ENCODE assay signal across 1 mouse cellular context in the genomic region with DNA sequence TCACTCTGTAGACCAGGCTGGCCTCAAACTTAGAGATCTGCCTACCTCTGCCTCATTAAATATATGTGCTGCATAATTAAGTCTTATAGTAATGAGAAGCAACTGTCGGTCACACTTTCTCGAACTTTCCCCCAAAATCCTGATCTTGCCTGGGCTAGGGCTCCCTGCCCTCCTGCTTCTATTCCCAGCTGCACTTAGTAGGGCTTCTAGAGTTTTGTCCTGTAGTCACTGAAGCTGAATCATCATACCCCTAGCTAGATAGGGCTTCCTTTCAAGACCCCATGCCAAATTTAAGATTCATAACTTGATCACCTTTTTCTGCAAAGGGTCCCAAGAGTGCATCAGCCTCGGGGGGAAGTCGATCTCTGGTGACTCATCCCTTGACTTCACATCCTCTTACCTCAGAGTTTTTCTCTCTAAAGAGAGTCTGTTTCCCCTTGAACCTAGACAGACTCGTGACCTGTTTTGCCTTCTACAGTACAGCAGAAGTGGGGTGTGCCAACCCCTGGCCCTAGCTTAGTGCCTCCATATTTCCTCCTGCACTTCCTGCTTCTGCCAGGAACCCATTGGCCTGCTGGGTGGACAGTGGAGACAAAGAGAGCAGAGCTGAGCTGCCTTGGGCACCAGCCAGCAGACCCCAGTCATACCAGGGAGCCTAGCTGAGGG.
TF ChIP-seq lines count a peak whose summit lies in the region.

No protein-coding gene starts in this region.

TF ChIP-seq in CH12.LX, 34 proteins besides CTCF, POLR2A, EP300 and RAD21 (continued from another document):
- TF ChIP-seq ETS1 (conservative IDR thresholded peaks at IDR 0.05; ENCODE audit: low read depth, low read length) = peak; percentile 87
- TF ChIP-seq CHD1 (IDR thresholded peaks at IDR 0.05; ENCODE audit: low read depth, low read length) = no peak
- TF ChIP-seq POLR2AphosphoS2 (IDR thresholded peaks at IDR 0.05; ENCODE audit: low read depth, low read length) = no peak
- no peak for TF ChIP-seq PAX5 (IDR thresholded peaks at IDR 0.05; ENCODE audit: low read length)
- peak; percentile 83 for TF ChIP-seq IRF4 (IDR thresholded peaks at IDR 0.05; ENCODE audit: low read depth, low read length)
- TF ChIP-seq USF1 (IDR thresholded peaks at IDR 0.05; ENCODE audit: low read depth, low read length) = no peak
- TF ChIP-seq SIN3A (IDR thresholded peaks at IDR 0.05; ENCODE audit: low read length) = no peak
- TF ChIP-seq HCFC1 (IDR thresholded peaks at IDR 0.05; ENCODE audit: low read depth, low read length) = no peak; the same call in 1 of the 2 replicates
- no peak for TF ChIP-seq SMC3 (IDR thresholded peaks at IDR 0.05; ENCODE audit: low read depth, low read length)
- no peak for TF ChIP-seq MAFK (IDR thresholded peaks at IDR 0.05; ENCODE audit: insufficient replicate concordance, low read length)
- TF ChIP-seq MXI1 (IDR thresholded peaks at IDR 0.05; ENCODE audit: low read depth, low read length) = peak; percentile 27; the same call in 1 of the 2 replicates
- TF ChIP-seq TCF12 (IDR thresholded peaks at IDR 0.05; ENCODE audit: low read depth, low read length) = peak; percentile 66; the same call in 1 of the 2 replicates
- TF ChIP-seq MYC (IDR thresholded peaks at IDR 0.05; ENCODE audit: low read depth, low read length) = 0 out of 2 replicates have a peak, but pooled peaks have one; percentile 18
- TF ChIP-seq CHD2 (IDR thresholded peaks at IDR 0.05; ENCODE audit: low read length) = 0 out of 2 replicates have a peak, but pooled peaks have one; percentile 23
- no peak for TF ChIP-seq KAT2A (IDR thresholded peaks at IDR 0.05; ENCODE audit: insufficient replicate concordance, low read length)
- TF ChIP-seq JUN (IDR thresholded peaks at IDR 0.05; ENCODE audit: insufficient read depth, low read depth, low read length) = peak; percentile 90
- TF ChIP-seq UBTF (IDR thresholded peaks at IDR 0.05; ENCODE audit: low read depth, low read length) = no peak
- no peak for TF ChIP-seq ZC3H11A (IDR thresholded peaks at IDR 0.05; ENCODE audit: low read depth, low read length)
- peak; percentile 54; the same call in 1 of the 2 replicates for TF ChIP-seq MEF2A (IDR thresholded peaks at IDR 0.05; ENCODE audit: borderline replicate concordance, low read depth, low read length)
TF ChIP-seq in CH12.LX: peak in this region for 13.
